Mouse (Mus musculus) midbrain, embryonic 16.5 days (tissue): ENCODE results near the gene Akr1a1. TPM values are rescaled to one million over a fixed set of nuclear protein-coding genes. Genes with fewer than 3 reads are reported as not detected.

Source experiments
- polyA plus RNA-seq: library from polyadenylated mRNA; unstranded; fragments of >200 nt; fragmentation: Nextera tagmentation; extraction: Ambion mirVana; gene quantifications from 2 replicates; pipeline ENCODE4 v1.2.1, GENCODE M21; 2015

The Akr1a1 gene
- polyA plus RNA-seq, 1 experiment from 2014 or later = 697 TPM

Other genes starting within 250 kb of the Akr1a1 start
- 47.2 and 52.4 TPM in 2 replicates for gene Mast2, start 187.5 kb downstream of the Akr1a1 start, polyA plus RNA-seq
- gene Ipp, start 144.1 kb downstream of the Akr1a1 start, polyA plus RNA-seq = 13.6 and 14.7 TPM in 2 replicates
- gene Tmem69, start 95.7 kb downstream of the Akr1a1 start, polyA plus RNA-seq = 20.1 and 26.2 TPM in 2 replicates
- 16.3 and 17.6 TPM in 2 replicates for gene Gpbp1l1, start 94.0 kb downstream of the Akr1a1 start, polyA plus RNA-seq
- 5.9 and 6.0 TPM in 2 replicates for gene Ccdc17, start 55.0 kb downstream of the Akr1a1 start, polyA plus RNA-seq
- gene Nasp, start 23.7 kb downstream of the Akr1a1 start, polyA plus RNA-seq = 87.1 and 98.0 TPM in 2 replicates
- 410 and 427 TPM in 2 replicates for gene Prdx1, start 33.9 kb upstream of the Akr1a1 start, polyA plus RNA-seq
- gene Mmachc, start 56.7 kb upstream of the Akr1a1 start, polyA plus RNA-seq = 20.9 and 21.6 TPM in 2 replicates
- gene Ccdc163, start 56.8 kb upstream of the Akr1a1 start, polyA plus RNA-seq = 10.1 and 10.7 TPM in 2 replicates
- 2.0 and 2.7 TPM in 2 replicates for gene Tesk2, start 69.3 kb upstream of the Akr1a1 start, polyA plus RNA-seq
- gene Toe1, start 156.0 kb upstream of the Akr1a1 start, polyA plus RNA-seq = 32.5 and 34.5 TPM in 2 replicates
- gene Mutyh, start 156.0 kb upstream of the Akr1a1 start, polyA plus RNA-seq = 7.2 and 7.6 TPM in 2 replicates
- 0.59 and 0.82 TPM in 2 replicates for gene Hpdl, start 170.0 kb upstream of the Akr1a1 start, polyA plus RNA-seq
- gene Zswim5, start 225.7 kb upstream of the Akr1a1 start, polyA plus RNA-seq = 4.2 and 5.1 TPM in 2 replicates